Mouse (Mus musculus) kidney, adult 2 months (tissue): ENCODE measurements at regions not wholly inside any gene's neighbourhood (a gene's known extent, or its start where the extent isn't known, plus 50 kb on each side); places are given as distances from the start of the nearest gene placed in this dataset.

Experiments
- CTCF ChIP-seq: fragments of 200-500 bp; conservative IDR thresholded peaks from 2 replicates; pipeline ENCODE4 v1.5.1; 2011; ENCODE audit warnings: low read depth, mild to moderate bottlenecking, control low read depth, low read length, moderate library complexity, mixed read lengths; ENCODE audit not compliant: insufficient read depth, insufficient read length
- POLR2A ChIP-seq: fragments of 200-500 bp; IDR thresholded peaks from one replicate; pipeline ENCODE4 v1.6.1; 2011; ENCODE audit warnings: low read depth, low read length, control low read depth

DNA sequence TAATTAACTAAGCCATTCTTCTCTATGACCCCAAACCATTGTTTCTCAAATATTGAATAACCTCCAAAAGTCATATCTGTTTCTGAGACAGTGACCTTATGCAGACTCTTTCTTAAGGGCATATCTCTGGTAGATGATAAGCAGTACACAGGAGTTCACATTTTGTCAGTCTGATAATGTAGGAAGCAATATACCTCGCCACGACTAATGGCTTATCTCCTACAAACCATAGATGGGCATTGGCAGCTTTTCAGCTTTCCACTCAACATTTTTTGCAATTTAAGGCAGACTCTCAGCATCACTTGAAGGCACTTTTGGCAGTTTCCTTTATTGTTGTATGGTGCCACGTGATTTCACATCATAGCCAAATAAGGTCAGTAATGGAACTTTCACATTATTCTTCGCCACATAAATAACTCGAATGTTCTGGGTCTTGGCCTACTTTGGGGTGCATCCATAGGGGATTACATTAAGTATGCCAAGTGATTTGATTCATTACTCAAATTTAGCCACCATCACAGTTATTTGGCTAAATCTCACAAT, 232.7 kb upstream of the Dpyd start:
- TF ChIP-seq CTCF: no peak
- TF ChIP-seq POLR2A: no peak
